Mouse (Mus musculus) bone marrow, adult 2 months (tissue): ENCODE results near the gene Kcnd3.

Source experiments
- CTCF ChIP-seq: fragments of 200-500 bp; IDR thresholded peaks from 2 replicates; pipeline ENCODE4 v1.5.1; 2011; ENCODE audit warnings: low read length, control low read depth; ENCODE audit not compliant: control insufficient read depth, insufficient read depth
- POLR2A ChIP-seq: fragments of 200-500 bp; IDR thresholded peaks from 2 replicates; pipeline ENCODE4 v1.6.1; 2011; ENCODE audit warnings: low read depth, mild to moderate bottlenecking, control low read depth, low read length, borderline replicate concordance; ENCODE audit not compliant: control insufficient read depth

DNA sequence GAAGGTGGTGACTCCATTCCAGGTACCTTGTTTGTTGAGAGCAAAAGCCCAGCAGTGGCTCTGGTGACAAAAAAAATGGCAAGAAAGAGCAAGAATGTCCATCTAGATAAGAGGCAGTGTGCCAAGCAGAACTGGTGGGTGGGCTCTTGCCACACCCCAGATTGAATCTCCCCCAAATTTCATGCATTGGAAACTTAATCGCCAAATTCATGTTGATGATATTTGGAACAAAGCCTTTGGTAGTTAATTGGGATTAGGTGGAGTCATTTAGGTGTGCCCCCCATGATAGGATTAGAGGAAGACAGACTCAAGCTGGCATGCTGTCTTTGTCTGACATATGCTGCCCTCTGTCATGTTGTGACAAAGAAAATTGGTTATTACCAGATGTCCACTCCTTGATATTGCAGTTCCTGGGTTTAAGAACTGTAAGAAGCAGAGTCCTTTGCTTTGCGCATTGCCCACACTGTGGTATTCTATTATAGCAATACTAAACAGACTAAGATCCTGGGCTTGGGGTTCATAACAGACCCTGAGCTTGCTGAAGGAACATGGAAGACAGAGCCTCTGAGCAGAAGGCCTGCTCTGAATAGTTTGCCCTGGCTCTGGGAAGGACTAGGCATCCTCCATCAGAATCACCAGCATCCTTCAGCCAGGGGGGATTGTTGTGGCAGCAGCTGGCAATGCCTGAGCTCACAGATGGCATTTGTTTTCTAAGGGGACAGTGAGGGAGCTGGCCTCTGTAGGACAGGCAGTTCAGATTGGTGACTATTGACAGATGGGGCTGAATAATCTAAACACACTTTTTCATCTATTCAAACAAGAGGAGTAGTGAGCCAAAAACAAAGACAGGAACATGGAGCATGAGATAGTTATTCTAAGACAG is 165.0 kb downstream of the Kcnd3 start:
- no peak for TF ChIP-seq CTCF
- no peak for TF ChIP-seq POLR2A
